Comparison of ENCODE assay signal across 10 mouse cellular contexts in genomic region chr11:106192241-106192640, GRCm38 (mm10). TPM values are rescaled to one million over a fixed set of nuclear protein-coding genes. Genes with fewer than 3 reads are reported as not detected.
A peak's percentile ranks its signal among the peaks of the same experiment; 100 is the strongest.
DNase-seq lines count a peak whose midpoint lies in the region; ATAC-seq and TF ChIP-seq lines count a peak whose summit lies in the region.
"Had no signal": no experiment of that assay in that cellular context is flagged by ENCODE, and none has a peak within 500 bp of the region (broad histone marks: within the 10 kb centered on the region; RNA-seq: fewer than 3 reads in every experiment).

No protein-coding gene starts in this region.

- no peak for TF ChIP-seq CTCF in ES-Bruce4 (IDR thresholded peaks at IDR 0.05; ENCODE audit: low read depth, low read length)

- WGBS in heart, embryonic 11.5 days (ENCODE audit: insufficient replicate concordance), result 60% methylated on average over 5 of the region's 5 CpGs
- WGBS in hindbrain, embryonic 12.5 days, result 93% methylated on average over 5 of the region's 5 CpGs
- WGBS in midbrain, embryonic 10.5 days, result 88% methylated on average over 5 of the region's 5 CpGs

- no peak for DNase-seq in heart, postnatal 36 days
- DNase-seq in midbrain, embryonic 10.5 days (ENCODE audit: low spot score), result no peak
- DNase-seq in left cerebral cortex, postnatal 25 days (ENCODE audit: low spot score in 2 of 2), result no peak
- no peak for DNase-seq in lung, postnatal 25 days (ENCODE audit: low spot score)

- no peaks in the 10 kb centered on the region for H3K27me3 ChIP-seq in heart, embryonic 11.5 days (ENCODE audit: control insufficient read depth, insufficient read depth, low read length)
- H3K27me3 ChIP-seq in ES-Bruce4 (ENCODE audit: control insufficient read depth, insufficient read depth, low read length, poor library complexity, severe bottlenecking), result no peaks in the 10 kb centered on the region
- no peaks in the 10 kb centered on the region for H3K27me3 ChIP-seq in hindbrain, embryonic 12.5 days
- H3K27me3 ChIP-seq in midbrain, embryonic 10.5 days (ENCODE audit: low read depth, poor library complexity, severe bottlenecking), result no peaks in the 10 kb centered on the region

- H3K27ac ChIP-seq in heart, embryonic 11.5 days (ENCODE audit: low read depth, low read length), result no peak overlapping the region
- H3K27ac ChIP-seq in ES-Bruce4 (ENCODE audit: insufficient read depth, low read length), result no peak overlapping the region
- H3K27ac ChIP-seq in hindbrain, embryonic 12.5 days, result no peak overlapping the region
- no peak overlapping the region for H3K27ac ChIP-seq in midbrain, embryonic 10.5 days (replicated peaks)

- intact Hi-C loops in heart, postnatal 36 days (cut with DNase I), result loop anchor here (2.0 kb wide), 1 partner anchor 33 kb away; no protein-coding TSS in a partner anchor
- intact Hi-C loops in left cerebral cortex, postnatal 25 days (cut with DNase I), result loop anchor here (2.0 kb wide), 1 partner anchor 25 kb away; the partner anchor contains the start of genes Ccdc47 and Ddx42

- H3K4me3 ChIP-seq in heart, embryonic 11.5 days (ENCODE audit: low read depth, low read length), result peak overlapping the region; percentile 79
- H3K4me3 ChIP-seq in ES-Bruce4 (ENCODE audit: low read depth, low read length), result no peak overlapping the region
- peak overlapping the region; percentile 55; the same call in 1 of the 2 replicates for H3K4me3 ChIP-seq in hindbrain, embryonic 12.5 days
- H3K4me3 ChIP-seq in midbrain, embryonic 10.5 days, result peak overlapping the region; percentile 73

- TF ChIP-seq EP300 in ES-Bruce4 (IDR thresholded peaks at IDR 0.05; ENCODE audit: insufficient read depth, low read depth, low read length), result no peak

- 0 out of 2 replicates have a peak, but pooled peaks cover 6% of the 10 kb centered on the region for H3K4me1 ChIP-seq in heart, embryonic 11.5 days (ENCODE audit: control insufficient read depth, insufficient read depth, low read length)
- no peaks in the 10 kb centered on the region for H3K4me1 ChIP-seq in ES-Bruce4 (ENCODE audit: control insufficient read depth, insufficient read depth, low read length)
- H3K4me1 ChIP-seq in hindbrain, embryonic 12.5 days, result peaks cover 8% of the 10 kb centered on the region; the same call in 1 of the 2 replicates
- peaks cover 19% of the 10 kb centered on the region for H3K4me1 ChIP-seq in midbrain, embryonic 10.5 days

- no peaks in the 10 kb centered on the region for H3K36me3 ChIP-seq in heart, embryonic 11.5 days (ENCODE audit: control insufficient read depth, insufficient read depth, low read length)
- H3K36me3 ChIP-seq in ES-Bruce4 (ENCODE audit: control insufficient read depth, insufficient read depth, low read length, poor library complexity, severe bottlenecking), result no peaks in the 10 kb centered on the region
- H3K36me3 ChIP-seq in hindbrain, embryonic 12.5 days, result peaks cover 10% of the 10 kb centered on the region
- peaks cover 11% of the 10 kb centered on the region for H3K36me3 ChIP-seq in midbrain, embryonic 10.5 days

- H3K9me3 ChIP-seq in heart, embryonic 11.5 days (replicated peaks; ENCODE audit: control insufficient read depth, low read length), result no peaks in the 10 kb centered on the region
- H3K9me3 ChIP-seq in ES-Bruce4 (replicated peaks; ENCODE audit: control insufficient read depth, insufficient read depth, low read length, poor library complexity, severe bottlenecking), result no peaks in the 10 kb centered on the region
- no peaks in the 10 kb centered on the region for H3K9me3 ChIP-seq in hindbrain, embryonic 12.5 days (replicated peaks)
- no peaks in the 10 kb centered on the region for H3K9me3 ChIP-seq in midbrain, embryonic 10.5 days (replicated peaks)

- no peak for ATAC-seq in heart, embryonic 11.5 days (replicated peaks; ENCODE audit: insufficient number of reproducible peaks, low FRiP score, low TSS enrichment)
- ATAC-seq in hindbrain, embryonic 12.5 days (ENCODE audit: low FRiP score), result no peak
- ATAC-seq in megakaryocyte progenitor cell, adult 5-6 weeks (replicated peaks; ENCODE audit: poor library complexity), result no peak

- peak overlapping the region; percentile 87 for H3K4me2 ChIP-seq in heart, embryonic 11.5 days
- peak overlapping the region; percentile 58 for H3K4me2 ChIP-seq in hindbrain, embryonic 12.5 days (replicated peaks)

- H3K9ac ChIP-seq in heart, embryonic 11.5 days (ENCODE audit: low read depth, low read length), result no peak overlapping the region
- H3K9ac ChIP-seq in ES-Bruce4 (ENCODE audit: low read depth, poor library complexity, severe bottlenecking), result peak overlapping the region; percentile 86
- no peak overlapping the region; the same call in 1 of the 2 replicates for H3K9ac ChIP-seq in hindbrain, embryonic 12.5 days

- no peak for TF ChIP-seq POLR2A in ES-Bruce4 (IDR thresholded peaks at IDR 0.05; ENCODE audit: insufficient read depth, low read length)

RNA-seq across cellular contexts. Expression of gene Strada, which starts 9.7 kb away (rescaled TPM):
- polyA plus RNA-seq in heart, embryonic 11.5 days (2014; fragmentation: Nextera tagmentation; extraction: Ambion mirVana), result 22.4 and 26.6 TPM in 2 replicates
- total RNA-seq in heart, postnatal 36 days (2021), result 1 to 10 TPM; 7.2 to 8.2 TPM
- 29.8 and 34.2 TPM in 2 replicates for polyA plus RNA-seq in ES-Bruce4 (2011; ENCODE audit: insufficient read depth, insufficient read length, low read depth, missing spikeins)
- 33.9 and 38.7 TPM in 2 replicates for polyA plus RNA-seq in hindbrain, embryonic 12.5 days (2016; fragmentation: Nextera tagmentation; extraction: Ambion mirVana)
- polyA plus RNA-seq in midbrain, embryonic 10.5 days (2016; fragmentation: Nextera tagmentation; extraction: Ambion mirVana), result 41.8 and 42.4 TPM in 2 replicates
- 10 to 100 TPM; 24.8 to 25.5 TPM for total RNA-seq in left cerebral cortex, postnatal 25 days (2021)
- 27.0 and 31.6 TPM in 2 replicates for total RNA-seq in megakaryocyte progenitor cell, adult 5-6 weeks (2015)
- 20.1 and 21.7 TPM in 2 replicates for total RNA-seq in megakaryocyte progenitor cell, adult 5-6 weeks (2017)

RNA-seq across cellular contexts. Expression of gene Ccdc47, which starts 23.9 kb away (rescaled TPM):
- 58.9 and 91.1 TPM in 2 replicates for polyA plus RNA-seq in heart, embryonic 11.5 days (2014; fragmentation: Nextera tagmentation; extraction: Ambion mirVana)
- 10 to 100 TPM; 72.5 to 82.4 TPM for total RNA-seq in heart, postnatal 36 days (2021)
- 93.2 and 119 TPM in 2 replicates for polyA plus RNA-seq in ES-Bruce4 (2011; ENCODE audit: insufficient read depth, insufficient read length, low read depth, missing spikeins)
- 86.8 and 96.3 TPM in 2 replicates for polyA plus RNA-seq in hindbrain, embryonic 12.5 days (2016; fragmentation: Nextera tagmentation; extraction: Ambion mirVana)
- 69.9 and 74.0 TPM in 2 replicates for polyA plus RNA-seq in midbrain, embryonic 10.5 days (2016; fragmentation: Nextera tagmentation; extraction: Ambion mirVana)
- total RNA-seq in left cerebral cortex, postnatal 25 days (2021), result 10 to 100 TPM; 79.9 to 83.7 TPM
- 41.7 and 51.3 TPM in 2 replicates for total RNA-seq in megakaryocyte progenitor cell, adult 5-6 weeks (2015)
- total RNA-seq in megakaryocyte progenitor cell, adult 5-6 weeks (2017), result 138 and 195 TPM in 2 replicates

RNA-seq across cellular contexts. Expression of gene Ddx42, which starts 24.5 kb away (rescaled TPM):
- polyA plus RNA-seq in heart, embryonic 11.5 days (2014; fragmentation: Nextera tagmentation; extraction: Ambion mirVana), result 45.3 and 58.3 TPM in 2 replicates
- 10 to 100 TPM; 26.5 to 28.7 TPM for total RNA-seq in heart, postnatal 36 days (2021)
- polyA plus RNA-seq in ES-Bruce4 (2011; ENCODE audit: insufficient read depth, insufficient read length, low read depth, missing spikeins), result 73.2 and 75.4 TPM in 2 replicates
- 111 and 117 TPM in 2 replicates for polyA plus RNA-seq in hindbrain, embryonic 12.5 days (2016; fragmentation: Nextera tagmentation; extraction: Ambion mirVana)
- 100 and 112 TPM in 2 replicates for polyA plus RNA-seq in midbrain, embryonic 10.5 days (2016; fragmentation: Nextera tagmentation; extraction: Ambion mirVana)
- total RNA-seq in left cerebral cortex, postnatal 25 days (2021), result 10 to 100 TPM; 64.1 to 68.2 TPM
- total RNA-seq in megakaryocyte progenitor cell, adult 5-6 weeks (2015), result 39.8 and 47.9 TPM in 2 replicates
- total RNA-seq in megakaryocyte progenitor cell, adult 5-6 weeks (2017), result 68.8 and 101 TPM in 2 replicates

RNA-seq across cellular contexts. Expression of gene Limd2, which starts 31.6 kb away (rescaled TPM):
- polyA plus RNA-seq in heart, embryonic 11.5 days (2014; fragmentation: Nextera tagmentation; extraction: Ambion mirVana), result 145 and 151 TPM in 2 replicates
- 1 to 10 TPM; 4.2 to 4.8 TPM for total RNA-seq in heart, postnatal 36 days (2021)
- 53.7 and 57.2 TPM in 2 replicates for polyA plus RNA-seq in ES-Bruce4 (2011; ENCODE audit: insufficient read depth, insufficient read length, low read depth, missing spikeins)
- 302 and 316 TPM in 2 replicates for polyA plus RNA-seq in hindbrain, embryonic 12.5 days (2016; fragmentation: Nextera tagmentation; extraction: Ambion mirVana)
- polyA plus RNA-seq in midbrain, embryonic 10.5 days (2016; fragmentation: Nextera tagmentation; extraction: Ambion mirVana), result 364 and 366 TPM in 2 replicates
- 100 to 1,000 TPM; 101 to 103 TPM for total RNA-seq in left cerebral cortex, postnatal 25 days (2021)
- total RNA-seq in megakaryocyte progenitor cell, adult 5-6 weeks (2015), result 169 and 172 TPM in 2 replicates
- total RNA-seq in megakaryocyte progenitor cell, adult 5-6 weeks (2017), result 37.4 and 40.8 TPM in 2 replicates

RNA-seq across cellular contexts. Expression of gene Gm10840, which starts 31.6 kb away (rescaled TPM):
- polyA plus RNA-seq in heart, embryonic 11.5 days (2014; fragmentation: Nextera tagmentation; extraction: Ambion mirVana), result not detected in 2 replicates
- total RNA-seq in heart, postnatal 36 days (2021), result not detected
- polyA plus RNA-seq in ES-Bruce4 (2011; ENCODE audit: insufficient read depth, insufficient read length, low read depth, missing spikeins), result not detected in 2 replicates
- 0.93 and 1.0 TPM in 2 replicates for polyA plus RNA-seq in hindbrain, embryonic 12.5 days (2016; fragmentation: Nextera tagmentation; extraction: Ambion mirVana)
- polyA plus RNA-seq in midbrain, embryonic 10.5 days (2016; fragmentation: Nextera tagmentation; extraction: Ambion mirVana), result 0.57 TPM in 1 of 2 replicates, not detected in the other
- total RNA-seq in left cerebral cortex, postnatal 25 days (2021), result not detected
- total RNA-seq in megakaryocyte progenitor cell, adult 5-6 weeks (2015), result 2.6 and 4.4 TPM in 2 replicates
- not detected in 2 replicates for total RNA-seq in megakaryocyte progenitor cell, adult 5-6 weeks (2017)
- total RNA-seq: adrenal gland, postnatal 4 days; liver, adult 2 months had no signal
- polyA plus RNA-seq: liver, adult 2 months had no signal
